Mouse (Mus musculus) myocyte (in vitro differentiated cells): ENCODE data around the gene Nanos2.

ENCODE experiments used
- E2F4 ChIP-seq: IDR thresholded peaks from one replicate; pipeline ENCODE4 v1.6.1; 2011; ENCODE audit warnings: mild to moderate bottlenecking, control low read depth, moderate library complexity; ENCODE audit not compliant: insufficient read depth
- MAX ChIP-seq: IDR thresholded peaks from one replicate; pipeline ENCODE4 v1.6.1; 2011; ENCODE audit warnings: low read depth, mild to moderate bottlenecking, control low read depth
- POLR2AphosphoS2 ChIP-seq: IDR thresholded peaks from one replicate; pipeline ENCODE4 v1.6.1; 2011; ENCODE audit warnings: low read depth, control low read depth; ENCODE audit not compliant: insufficient read length
- SRF ChIP-seq: IDR thresholded peaks from one replicate; pipeline ENCODE4 v1.6.1; 2011; ENCODE audit warnings: low read depth; ENCODE audit not compliant: control insufficient read depth, insufficient read length
- USF1 ChIP-seq: IDR thresholded peaks from one replicate; pipeline ENCODE4 v1.6.1; 2011; ENCODE audit warnings: low read depth, mild to moderate bottlenecking, control low read depth, moderate library complexity

- TF ChIP-seq MAX (no peak), USF1 (no peak), E2F4 (no peak), SRF (no peak), POLR2AphosphoS2 (no peak)
These were observed 19.3 kb downstream of the Nanos2 start for GRCm38 (mm10) chr7:19006476-19006875.
